Mouse (Mus musculus): ENCODE results near the gene Npff.

DNA sequence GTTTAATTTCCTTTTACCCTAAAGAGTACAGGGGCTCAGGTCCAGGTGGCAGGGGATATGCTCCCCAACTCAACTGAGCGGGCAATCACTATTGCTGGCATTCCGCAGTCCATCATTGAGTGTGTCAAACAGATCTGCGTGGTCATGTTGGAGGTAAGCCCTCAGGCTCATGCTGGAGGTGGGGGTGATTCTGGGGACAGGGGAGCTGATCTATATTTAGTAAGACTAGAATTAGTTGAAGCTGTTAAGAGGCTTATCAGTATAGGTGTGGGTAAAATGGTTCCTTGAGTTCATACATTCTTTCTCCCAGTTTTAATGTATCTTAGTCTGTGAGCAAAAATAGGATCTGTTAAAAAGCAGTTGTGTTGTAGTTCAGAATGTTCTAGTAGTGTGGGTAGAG is 41.6 kb downstream of the Npff start:
- TF ChIP-seq POLR2A (IDR thresholded peaks at IDR 0.05; ENCODE audit: insufficient read depth, low read length) (no peak), CTCF (IDR thresholded peaks at IDR 0.05; ENCODE audit: low read depth, low read length) (no peak)
